Mouse (Mus musculus) layer of hippocampus, postnatal 10 days (tissue): ENCODE results near the gene Pip5k1c. TPM values are rescaled to one million over a fixed set of nuclear protein-coding genes. Genes with fewer than 3 reads are reported as not detected.

ENCODE experiments used
- DNase-seq, 2 experiments: peaks; one replicate each; pipeline ENCODE4 v3.0.0; 2021; ENCODE audit warnings: low spot score in 2 of 2
- total RNA-seq, 2 experiments: library from RNA; stranded (reverse); gene quantifications; 2 replicates each; pipeline ENCODE4 v1.2.3; 2021

Pip5k1c gene
- total RNA-seq, 2 experiments from 2014 or later = 305 to 311 TPM

- DNase-seq = no peak
These were observed 13.3 kb upstream of the Pip5k1c start for GRCm38 (mm10) chr10:81279496-81279895.

GRCm38 (mm10) chr10:81284189-81284588, 8.6 kb upstream of the Pip5k1c start:
- no peak for DNase-seq

GRCm38 (mm10) chr10:81284719-81285118, 8.0 kb upstream of the Pip5k1c start:
- no peak for DNase-seq

- peak; percentile 91 for DNase-seq
These were observed 6.9 kb upstream of the Pip5k1c start for GRCm38 (mm10) chr10:81285694-81286450.

DNA sequence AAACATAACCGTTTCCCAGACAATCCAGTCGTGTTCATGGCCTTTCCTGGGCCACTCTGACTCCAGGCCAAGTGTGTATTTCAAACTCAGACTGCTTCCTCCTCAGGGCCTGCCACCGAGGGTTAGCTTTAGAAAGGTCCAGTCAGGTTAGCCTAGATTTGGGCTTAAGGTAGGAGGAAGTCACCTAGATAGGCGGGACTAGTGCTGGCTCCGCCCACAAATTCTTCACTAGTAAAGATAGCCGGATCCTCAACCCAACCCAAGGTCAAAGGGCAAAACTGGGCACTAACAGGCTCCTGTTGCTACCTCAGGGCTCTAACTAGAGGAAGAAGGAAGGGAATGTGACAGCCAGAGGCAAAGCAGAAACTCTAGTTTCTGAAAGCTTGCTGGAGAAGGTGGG, 6.2 kb upstream of the Pip5k1c start:
- no peak for DNase-seq

DNA sequence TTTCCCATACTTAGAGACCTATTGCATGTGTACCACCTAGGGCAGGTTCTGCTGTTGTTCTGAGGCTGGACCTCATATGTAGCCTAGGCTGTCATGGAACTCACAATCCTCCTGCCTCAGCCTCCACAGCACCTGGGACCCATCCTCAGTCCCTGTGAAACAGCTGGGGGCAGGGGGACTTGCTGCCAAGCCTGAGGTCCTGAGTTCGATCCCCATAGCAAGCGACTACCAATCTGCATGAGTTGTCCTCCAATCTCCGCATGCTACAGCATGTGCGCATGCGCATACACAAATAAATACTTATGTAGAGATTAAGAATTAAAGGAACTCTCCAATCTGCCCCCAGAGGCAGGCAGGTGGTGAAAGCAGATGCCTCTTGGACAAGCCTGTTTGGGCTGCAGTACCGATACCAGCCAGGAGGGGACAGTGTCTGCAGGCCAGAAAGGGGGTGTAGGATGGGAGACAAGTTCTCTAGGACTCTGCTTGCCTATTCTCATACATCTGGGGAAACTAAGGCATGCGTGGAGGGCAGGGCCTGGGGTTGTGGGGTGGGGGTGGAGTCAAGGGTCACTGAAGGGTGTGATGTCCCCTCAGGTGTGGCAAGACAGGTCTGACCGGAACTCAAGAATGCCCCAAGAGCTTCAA, 5.1 kb upstream of the Pip5k1c start:
- peak; percentile 65 to 66 for DNase-seq

- DNase-seq = peak; percentile 57 to 61
These were observed 4.2 kb upstream of the Pip5k1c start for GRCm38 (mm10) chr10:81288601-81289000.

DNA sequence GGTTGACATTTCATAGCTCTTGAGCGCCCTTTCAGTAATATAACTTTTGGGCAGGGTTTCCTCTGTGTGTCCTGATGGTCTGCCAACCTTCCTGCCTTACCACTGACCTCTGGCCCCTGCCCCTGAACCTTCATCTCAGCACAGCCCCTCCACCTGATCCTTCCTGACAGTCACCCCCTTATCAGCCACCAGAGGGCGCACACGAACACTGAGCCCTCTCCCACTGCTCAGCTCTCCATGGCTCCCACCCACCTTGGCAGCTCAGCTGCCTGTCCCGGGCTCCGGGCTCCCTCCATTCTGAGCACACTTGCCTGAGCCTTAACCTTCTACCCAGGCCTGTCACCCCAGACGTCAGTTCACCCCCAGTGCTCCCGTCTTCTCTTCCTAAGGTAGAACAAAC, 3.5 kb upstream of the Pip5k1c start:
- DNase-seq = peak; percentile 70 to 78

DNA sequence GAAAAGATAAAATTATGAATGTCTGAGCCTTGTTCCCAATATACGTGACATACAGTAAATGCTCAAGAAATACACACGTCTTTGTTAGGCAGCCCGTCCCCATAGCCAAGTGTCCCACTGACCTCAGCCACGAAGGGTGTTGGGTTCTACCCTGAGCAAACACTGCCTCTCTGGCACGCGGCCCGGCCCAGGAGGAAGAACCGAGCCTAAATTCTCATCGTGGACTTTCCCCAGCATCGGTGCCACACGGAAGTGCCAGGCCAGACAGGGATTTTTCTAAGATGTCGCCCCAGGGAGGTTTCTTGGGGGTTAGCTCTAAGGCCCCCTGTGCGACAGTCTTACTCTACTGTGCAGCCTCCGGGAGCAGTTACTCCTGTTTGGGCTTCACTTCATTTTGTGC, 3.0 kb upstream of the Pip5k1c start:
- DNase-seq = no peak

- no peak for DNase-seq
These were observed 1.9 kb upstream of the Pip5k1c start for GRCm38 (mm10) chr10:81290698-81291460.

- no peak for DNase-seq
These were observed 1.2 kb upstream of the Pip5k1c start, which contains the start of gene Tjp3 for GRCm38 (mm10) chr10:81291511-81292104. Gene Tjp3, minus strand, starts transcription at chr10:81291581.

DNA sequence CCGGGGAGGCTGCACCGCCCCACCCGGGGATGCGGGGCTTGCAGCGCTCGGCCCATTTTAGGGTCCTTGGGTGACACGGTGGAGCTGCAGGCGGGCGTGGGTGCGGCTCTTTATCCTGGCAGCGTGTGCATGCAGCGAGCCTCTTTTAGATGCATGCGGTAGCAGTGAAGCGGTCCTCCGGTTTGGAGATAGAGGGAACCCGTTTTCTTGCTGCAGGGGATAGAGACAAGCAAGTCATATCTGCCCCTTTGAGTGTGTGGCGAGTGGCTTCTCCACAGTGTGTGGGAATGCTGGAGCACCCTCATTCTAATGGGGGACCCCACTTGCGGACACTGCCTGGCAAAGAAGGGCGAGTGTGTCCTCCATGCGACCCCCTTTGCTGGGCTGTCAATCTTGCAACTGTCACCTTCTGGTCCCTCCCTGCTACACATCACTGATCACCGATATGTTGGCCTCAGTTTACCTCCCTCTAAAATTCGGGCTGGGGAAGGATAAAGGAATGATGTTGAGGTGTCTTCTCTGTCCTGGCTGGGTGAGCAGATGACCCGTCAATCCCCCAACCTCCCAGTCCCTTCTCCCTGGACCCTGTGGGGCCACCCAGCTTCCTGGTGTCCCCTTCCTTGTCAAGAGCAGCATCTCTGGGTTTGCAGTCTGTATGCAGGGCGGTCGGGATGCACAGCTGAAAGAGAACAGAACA, 719 bp downstream of the Pip5k1c start:
- DNase-seq = no peak

- no peak for DNase-seq
These were observed 1.7 kb downstream of the Pip5k1c start for GRCm38 (mm10) chr10:81294442-81294841.

- no peak for DNase-seq
These were observed 2.4 kb downstream of the Pip5k1c start for GRCm38 (mm10) chr10:81295185-81295584.

DNA sequence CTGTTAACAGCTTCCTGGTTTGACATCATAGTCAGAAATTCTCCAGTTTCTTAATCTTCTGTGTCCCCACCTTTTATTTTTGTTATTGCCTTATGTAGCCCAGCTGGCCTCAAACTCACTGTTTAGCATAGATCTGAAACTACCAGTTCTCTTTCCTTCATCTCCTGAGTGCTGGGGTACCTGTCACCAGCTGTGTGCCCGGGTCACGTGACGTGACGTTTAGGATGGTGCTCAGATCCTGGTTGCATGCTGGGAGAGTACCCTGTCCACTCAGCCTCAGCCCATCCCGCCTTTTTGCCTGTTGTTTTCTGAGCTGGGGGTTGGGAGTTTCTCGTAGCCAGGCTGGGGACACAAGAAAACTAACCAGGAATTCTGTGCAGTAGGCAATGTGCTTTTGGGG, 4.5 kb downstream of the Pip5k1c start:
- no peak for DNase-seq

DNA sequence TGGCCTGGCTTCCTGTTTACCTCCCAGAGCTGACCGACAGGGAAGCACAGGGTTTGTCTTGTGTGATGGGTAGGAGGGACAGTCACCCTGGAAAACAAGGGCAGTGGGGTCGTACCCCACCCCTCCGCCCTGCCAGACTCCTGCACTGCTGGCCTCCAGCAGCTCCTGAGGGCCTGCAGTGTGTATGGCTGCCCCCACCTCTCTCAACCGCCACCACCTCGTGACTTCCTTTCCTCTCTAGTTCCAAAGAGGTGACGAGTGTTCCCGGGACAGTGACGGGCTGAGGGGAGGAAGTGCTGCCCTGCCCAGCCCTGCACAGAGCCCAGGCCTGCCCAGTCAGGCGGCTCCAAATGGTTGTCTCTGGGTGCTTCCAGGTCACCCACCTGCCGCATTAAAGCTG, 5.1 kb downstream of the Pip5k1c start:
- no peak for DNase-seq

- DNase-seq = no peak
These were observed 5.8 kb downstream of the Pip5k1c start for GRCm38 (mm10) chr10:81298369-81299100.

DNA sequence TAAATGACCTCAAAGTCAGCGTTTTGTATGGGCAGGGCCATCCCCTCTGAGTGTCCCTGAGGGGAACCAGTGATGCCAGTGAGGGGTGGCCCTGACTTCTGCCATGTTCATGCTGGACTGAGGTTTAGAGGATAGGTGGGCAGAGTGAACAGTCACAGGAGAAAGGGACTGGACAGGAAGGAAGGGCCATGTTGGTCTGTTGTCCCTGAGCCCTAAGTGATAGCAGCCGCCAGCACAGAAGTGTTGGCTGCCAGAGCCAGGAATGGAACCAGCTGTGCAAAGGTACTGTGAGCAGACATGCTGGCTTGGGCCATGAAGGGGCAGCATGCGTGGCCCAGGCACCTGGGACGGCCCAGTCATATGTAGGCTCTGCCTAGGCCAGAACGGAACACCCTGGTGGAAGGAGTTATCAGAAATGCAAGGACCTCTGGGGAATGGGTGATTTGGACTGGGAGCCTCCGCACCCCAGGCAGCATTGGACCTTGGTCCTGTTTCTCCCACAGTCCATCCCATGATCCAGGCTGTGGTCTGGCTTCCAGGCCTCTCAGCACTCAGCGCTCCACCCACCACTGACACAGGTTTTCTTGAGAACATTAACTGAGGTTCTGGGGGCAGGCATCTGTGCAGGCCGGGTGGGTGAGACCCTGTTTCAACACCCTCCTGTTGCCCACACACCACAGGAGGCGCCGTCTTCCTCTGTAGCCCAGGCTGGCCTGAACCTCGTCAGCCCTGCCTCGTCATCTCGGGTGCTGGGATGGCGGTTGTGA, 7.0 kb downstream of the Pip5k1c start:
- no peak for DNase-seq

- no peak for DNase-seq
These were observed 7.7 kb downstream of the Pip5k1c start for GRCm38 (mm10) chr10:81300352-81300907.
